10 mouse cellular contexts compared by ENCODE assay signal in the genomic region with DNA sequence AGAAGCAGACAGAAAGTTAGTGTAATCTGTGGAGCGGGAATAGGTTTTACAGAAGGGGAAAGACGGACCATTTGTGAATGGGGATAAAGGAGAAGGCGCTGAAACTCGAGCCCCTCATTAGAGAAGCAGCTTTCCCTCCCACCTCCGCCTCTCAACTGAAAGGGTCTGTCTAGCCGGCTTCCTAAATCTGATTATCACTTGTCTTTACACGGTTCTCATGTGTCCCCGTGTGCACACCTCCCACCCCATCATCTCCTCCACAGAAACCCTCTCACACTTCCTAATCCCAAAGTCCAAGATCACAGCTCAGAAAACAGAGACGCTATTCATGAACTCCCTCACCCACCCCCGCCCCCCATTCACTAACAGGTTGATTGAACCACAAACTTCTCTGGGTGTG. TPM values are rescaled to one million over a fixed set of nuclear protein-coding genes. Genes with fewer than 3 reads are reported as not detected.
DNase-seq lines count a peak whose midpoint lies in the region; ATAC-seq lines count a peak whose summit lies in the region.
"Had no signal": no experiment of that assay in that cellular context is flagged by ENCODE, and none has a peak within 500 bp of the region (broad histone marks: within the 10 kb centered on the region; RNA-seq: fewer than 3 reads in every experiment).

No protein-coding gene starts in this region.

- H3K9me3 ChIP-seq in kidney, embryonic 15.5 days (replicated peaks): no peaks in the 10 kb centered on the region
- H3K9me3 ChIP-seq in intestine, embryonic 16.5 days (ENCODE audit: control insufficient read depth, low read length): no peaks in the 10 kb centered on the region
- H3K9me3 ChIP-seq: liver, embryonic 13.5 days; megakaryocyte, embryonic 14.5 days had no signal

- H3K36me3 ChIP-seq in kidney, embryonic 15.5 days: peaks cover 67% of the 10 kb centered on the region
- no peaks in the 10 kb centered on the region for H3K36me3 ChIP-seq in intestine, embryonic 16.5 days (ENCODE audit: control insufficient read depth, insufficient read depth, low read length)
- H3K36me3 ChIP-seq: liver, embryonic 13.5 days had no signal

- H3K27ac ChIP-seq in kidney, embryonic 15.5 days: peak overlapping the region; percentile 81
- no peak overlapping the region for H3K27ac ChIP-seq in intestine, embryonic 16.5 days (ENCODE audit: low read length)
- H3K27ac ChIP-seq: liver, embryonic 13.5 days had no signal

- H3K4me2 ChIP-seq in kidney, embryonic 15.5 days: peak overlapping the region; percentile 2; the same call in 1 of the 2 replicates
- H3K4me2 ChIP-seq in intestine, embryonic 16.5 days (ENCODE audit: low read depth, low read length): no peak overlapping the region
- H3K4me2 ChIP-seq: liver, embryonic 13.5 days had no signal

- no peak overlapping the region for H3K4me3 ChIP-seq in kidney, embryonic 15.5 days (replicated peaks)
- H3K4me3 ChIP-seq in intestine, embryonic 16.5 days (ENCODE audit: low read length): no peak overlapping the region
- H3K4me3 ChIP-seq: liver, embryonic 13.5 days; megakaryocyte, embryonic 14.5 days had no signal

- peak; percentile 79 for ATAC-seq in kidney, embryonic 15.5 days (replicated peaks; ENCODE audit: low FRiP score)
- ATAC-seq in intestine, embryonic 16.5 days: peak; percentile 37; the same call in 1 of the 2 replicates

- no peak overlapping the region for H3K9ac ChIP-seq in kidney, embryonic 15.5 days
- no peak overlapping the region for H3K9ac ChIP-seq in intestine, embryonic 16.5 days (ENCODE audit: low read depth, low read length)
- H3K9ac ChIP-seq: liver, embryonic 13.5 days had no signal

- no peak for DNase-seq in kidney, adult 11 months
- DNase-seq in embryo, embryonic 10 days (ENCODE audit: low spot score): peak; percentile 80
- DNase-seq in embryo, embryonic 9.5 days (ENCODE audit: extremely low spot score): peak; percentile 61
- no peak for DNase-seq in natural killer cell, adult 2 months (ENCODE audit: low spot score in 2 of 2)
- no peak for DNase-seq in left cerebral cortex, adult 11 months (ENCODE audit: low spot score)
- DNase-seq: gastrocnemius, postnatal 14 days; liver, embryonic 13.5 days had no signal

- H3K27me3 ChIP-seq in kidney, embryonic 15.5 days: no peaks in the 10 kb centered on the region
- no peaks in the 10 kb centered on the region for H3K27me3 ChIP-seq in intestine, embryonic 16.5 days (replicated peaks; ENCODE audit: control insufficient read depth, insufficient read depth, low read length)
- H3K27me3 ChIP-seq: liver, embryonic 13.5 days; megakaryocyte, embryonic 14.5 days had no signal

- 12% methylated on average over 10 of the region's 10 CpGs for WGBS in kidney, embryonic 15.5 days
- WGBS in intestine, embryonic 16.5 days: 15% methylated on average over 10 of the region's 10 CpGs

- H3K4me1 ChIP-seq in kidney, embryonic 15.5 days: peaks cover 90% of the 10 kb centered on the region
- H3K4me1 ChIP-seq in intestine, embryonic 16.5 days (ENCODE audit: control insufficient read depth, insufficient read depth, low read length): peaks cover 21% of the 10 kb centered on the region
- H3K4me1 ChIP-seq: liver, embryonic 13.5 days had no signal

RNA-seq across cellular contexts. Expression of gene Pbx1, which starts 21.5 kb away (rescaled TPM):
- 81.9 and 84.5 TPM in 2 replicates for polyA plus RNA-seq in kidney, embryonic 15.5 days (2015; fragmentation: Nextera tagmentation; extraction: Ambion mirVana)
- 16.4 and 17.2 TPM in 2 replicates for polyA plus RNA-seq in intestine, embryonic 16.5 days (2015; fragmentation: Nextera tagmentation; extraction: Ambion mirVana)

Comparison
In these comparisons a context has a peak if more than half of its experiments do, and no peak if none do; other contexts are left out.
1. DNase-seq: peak in embryo, embryonic 10 days (single experiment) and embryo, embryonic 9.5 days (single experiment); none in kidney, adult 11 months (single experiment), natural killer cell, adult 2 months (0 of 2) and left cerebral cortex, adult 11 months (single experiment).